Mouse (Mus musculus): ENCODE measurements around the gene Osbpl11.

GRCm38 (mm10) chr16:33167537-33167936 is 17.3 kb upstream of the Osbpl11 start:
- TF ChIP-seq POLR2A (IDR thresholded peaks at IDR 0.05; ENCODE audit: low read depth, low read length) (no peak), CTCF (IDR thresholded peaks at IDR 0.05; ENCODE audit: extremely low read depth, insufficient read depth, insufficient read length, insufficient replicate concordance) (no peak; the same call in 1 of the 2 replicates)

Measured in spleen, adult 2 months (tissue).